Mouse (Mus musculus) naive thymus-derived CD4-positive, alpha-beta T cell, adult 2 months (primary cell): ENCODE measurements around the gene Ssbp2.

Experiments used
- DNase-seq: peaks from one replicate; pipeline ENCODE4 v3.0.0-alpha.2; 2011; ENCODE audit warnings: low read depth

Ssbp2 gene

GRCm38 (mm10) chr13:91461711-91462351, 1.7 kb downstream of the Ssbp2 start:
- DNase-seq = peak; percentile 60

DNA sequence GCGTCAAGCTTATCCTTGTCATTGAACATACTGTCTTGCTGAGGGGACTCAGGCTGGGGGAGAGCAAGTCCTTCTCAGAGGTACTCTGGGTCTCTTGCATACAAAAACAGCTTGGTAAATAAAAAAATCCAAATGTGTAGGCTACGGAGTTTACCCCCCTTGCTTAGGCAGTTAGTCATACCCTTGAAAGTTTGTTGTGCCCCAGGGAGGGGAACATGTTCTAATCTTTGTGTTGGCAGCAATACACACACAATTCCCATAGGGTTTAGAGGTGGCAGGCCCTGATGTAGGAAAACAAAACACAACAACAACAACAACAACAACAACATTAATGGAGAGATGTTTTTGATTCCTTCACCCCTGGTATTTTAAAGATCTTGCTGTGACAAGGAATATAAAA, 2.3 kb downstream of the Ssbp2 start:
- no peak for DNase-seq

DNA sequence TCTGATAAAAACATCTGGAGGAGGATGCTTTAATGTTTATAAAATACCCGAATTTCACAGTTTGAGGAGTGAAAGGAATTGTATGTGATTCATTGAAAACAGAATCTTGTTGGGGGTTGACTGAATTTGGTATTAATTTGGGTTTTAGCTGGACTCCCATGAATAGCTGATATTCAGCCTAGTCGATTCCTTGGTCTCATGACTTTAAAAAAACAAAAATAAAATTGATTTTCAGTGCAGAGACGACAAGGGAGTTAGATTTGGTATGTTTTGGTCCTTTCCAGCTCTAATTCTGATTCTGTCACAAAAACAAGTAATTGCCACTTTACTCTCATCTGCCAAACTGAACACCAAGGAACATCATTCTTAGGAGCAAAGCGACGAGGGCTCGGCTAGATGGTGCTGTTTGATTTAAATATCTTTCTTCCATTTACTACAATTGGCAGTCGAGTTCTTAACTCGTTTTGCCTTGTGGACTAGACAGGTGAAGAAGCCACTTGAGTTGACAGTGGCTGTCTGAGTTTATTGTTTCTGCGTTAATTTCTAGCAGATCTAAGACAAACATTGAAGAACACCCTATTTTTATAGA, 2.9 kb downstream of the Ssbp2 start:
- peak; percentile 73 for DNase-seq

- no peak for DNase-seq
Observed at GRCm38 (mm10) chr13:91465002-91465715, 5.1 kb downstream of the Ssbp2 start.

- DNase-seq = no peak
Observed at GRCm38 (mm10) chr13:91471566-91471965, 11.5 kb downstream of the Ssbp2 start.

DNA sequence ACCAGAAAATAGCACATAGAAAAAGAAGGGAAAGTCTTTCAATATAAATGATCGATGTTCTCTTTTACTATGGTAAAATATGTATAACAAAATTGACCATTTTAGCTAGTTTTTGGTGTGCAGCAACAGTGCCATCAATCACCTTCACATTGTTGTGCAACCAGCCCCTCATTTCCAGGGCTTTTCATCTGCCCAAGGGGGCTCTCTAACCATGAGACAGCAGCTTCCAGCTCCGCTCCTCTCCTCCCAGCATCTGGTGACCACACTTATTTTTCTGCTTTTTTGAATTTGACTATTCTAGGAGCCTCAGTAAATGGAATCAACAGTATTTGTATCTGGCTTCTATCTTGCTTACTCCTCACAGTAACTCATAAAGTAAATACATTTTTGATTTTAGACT, 11.9 kb downstream of the Ssbp2 start:
- no peak for DNase-seq

DNA sequence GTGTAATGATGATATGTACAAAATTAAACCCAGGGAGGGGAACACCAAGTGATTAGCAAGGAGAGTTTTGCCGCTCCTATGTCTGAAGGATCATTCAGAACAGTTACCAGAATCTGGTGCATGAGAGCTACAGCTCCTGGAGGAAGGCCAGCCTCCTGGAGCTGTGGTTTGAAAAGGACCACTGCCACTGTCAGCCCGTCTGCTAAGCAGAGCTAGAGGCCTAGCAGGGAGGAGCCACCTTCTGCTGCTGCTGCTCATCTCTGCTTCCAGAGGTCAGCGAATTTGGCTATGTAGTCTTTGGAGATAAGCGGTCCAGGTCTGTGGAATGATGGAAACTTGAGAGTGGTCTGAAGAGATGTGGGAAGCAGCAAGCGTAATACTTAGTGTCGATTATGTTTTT, 13.4 kb downstream of the Ssbp2 start:
- DNase-seq = no peak

DNA sequence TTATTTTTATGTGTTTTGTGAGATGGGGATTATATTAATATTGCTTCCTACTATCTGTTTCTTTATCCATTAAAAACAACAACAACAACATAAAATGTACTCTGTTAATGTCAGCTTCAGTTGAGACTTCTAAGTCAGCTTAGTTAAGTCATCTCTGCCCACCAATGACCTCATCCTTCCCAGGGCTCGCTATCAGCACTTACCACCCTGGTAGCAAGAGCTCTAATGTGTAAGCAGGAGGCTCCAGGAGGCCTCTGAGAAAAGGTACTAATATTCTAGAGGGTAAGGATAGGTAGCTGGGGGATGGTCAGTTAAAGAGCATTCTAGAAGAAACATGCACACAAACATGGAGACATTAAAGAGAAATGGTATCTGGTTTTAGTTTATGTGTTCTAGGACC, 13.9 kb downstream of the Ssbp2 start:
- DNase-seq = no peak

DNA sequence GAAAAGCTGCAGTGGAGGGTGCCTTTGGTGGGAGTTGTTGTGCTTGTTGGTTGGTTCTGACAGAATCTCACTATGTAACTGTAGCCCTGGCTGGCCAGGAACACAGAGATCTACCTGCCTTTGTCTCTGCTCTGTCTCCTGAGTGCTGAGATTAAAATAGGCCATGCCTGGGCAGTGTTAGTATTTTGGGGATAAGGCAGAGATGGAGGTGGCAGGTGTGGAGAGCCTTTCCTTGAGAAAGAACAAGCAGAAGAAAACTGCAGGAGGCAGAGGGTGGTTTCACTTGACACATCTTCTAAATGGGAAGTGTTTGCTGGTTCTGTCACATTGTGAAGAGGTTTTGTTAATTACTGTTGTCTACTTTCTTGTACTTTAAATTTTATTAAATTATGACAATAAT, 15.8 kb downstream of the Ssbp2 start:
- DNase-seq = no peak

- DNase-seq = no peak
Observed at GRCm38 (mm10) chr13:91476596-91477100, 16.6 kb downstream of the Ssbp2 start.

GRCm38 (mm10) chr13:91478011-91478410, 17.9 kb downstream of the Ssbp2 start:
- DNase-seq = no peak

DNA sequence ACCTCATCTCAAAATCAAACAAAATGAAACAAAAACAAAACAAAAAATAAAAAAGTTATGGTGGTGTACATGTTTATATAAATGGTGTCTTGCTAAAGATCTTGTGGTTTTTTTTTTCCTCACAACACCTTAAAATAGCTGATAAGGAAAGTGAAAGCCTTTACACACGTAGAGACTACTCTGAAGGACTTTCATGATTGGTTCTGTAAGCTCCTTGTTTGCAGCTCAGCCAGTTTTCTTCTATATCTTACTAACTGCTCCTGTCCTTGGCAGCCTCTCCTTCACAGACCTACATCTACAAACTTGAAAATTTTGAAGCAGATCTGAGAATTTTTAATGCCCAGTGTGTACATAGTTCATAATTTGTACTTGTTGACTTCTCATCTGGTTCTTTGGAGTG, 24.2 kb downstream of the Ssbp2 start:
- peak; percentile 84 for DNase-seq

GRCm38 (mm10) chr13:91492133-91492532, 32.0 kb downstream of the Ssbp2 start:
- no peak for DNase-seq

- DNase-seq = no peak
Observed at GRCm38 (mm10) chr13:91497055-91497454, 37.0 kb downstream of the Ssbp2 start.

GRCm38 (mm10) chr13:91501735-91502134, 41.7 kb downstream of the Ssbp2 start:
- no peak for DNase-seq

DNA sequence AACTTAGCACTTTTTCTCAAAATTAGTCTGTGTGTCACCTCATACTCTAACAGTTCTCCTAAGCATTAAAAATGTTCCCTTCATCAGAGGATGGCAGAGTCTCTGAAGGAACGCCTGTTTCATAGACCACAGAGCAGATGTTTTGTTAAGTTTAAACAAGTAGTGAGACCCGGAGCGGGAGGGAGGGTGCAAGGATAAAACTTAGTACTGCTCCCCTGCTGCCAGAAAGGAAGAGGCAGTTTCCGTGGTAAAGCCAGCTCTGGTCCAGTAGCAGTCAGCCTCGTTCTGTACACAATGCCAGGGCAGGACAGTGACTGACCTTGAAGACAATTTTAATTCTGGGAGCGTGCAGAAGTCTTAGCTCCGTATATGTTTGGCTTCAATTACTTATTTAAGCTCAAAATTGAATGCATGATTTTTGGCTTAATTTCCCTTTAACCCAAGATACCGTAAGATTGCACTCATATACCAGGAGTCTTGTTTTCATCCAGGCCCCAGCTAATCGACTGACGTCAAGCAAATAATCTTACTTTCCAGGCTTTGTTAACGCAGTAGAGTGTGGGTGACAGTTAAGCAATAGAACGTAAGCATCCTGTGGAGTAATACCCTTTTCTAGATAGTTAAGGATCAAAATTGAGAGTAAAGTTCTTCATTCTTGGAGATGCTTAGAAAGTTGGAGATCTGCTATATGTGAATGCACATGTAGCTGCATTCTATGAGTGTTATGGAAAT, 42.7 kb downstream of the Ssbp2 start:
- no peak for DNase-seq

- peak; percentile 33 for DNase-seq
Observed at GRCm38 (mm10) chr13:91508991-91509390, 48.9 kb downstream of the Ssbp2 start.

GRCm38 (mm10) chr13:91509467-91509866, 49.4 kb downstream of the Ssbp2 start:
- peak; percentile 50 for DNase-seq

- DNase-seq = no peak
Observed at GRCm38 (mm10) chr13:91514979-91515378, 54.9 kb downstream of the Ssbp2 start.

GRCm38 (mm10) chr13:91520073-91520750, 60.1 kb downstream of the Ssbp2 start:
- no peak for DNase-seq

DNA sequence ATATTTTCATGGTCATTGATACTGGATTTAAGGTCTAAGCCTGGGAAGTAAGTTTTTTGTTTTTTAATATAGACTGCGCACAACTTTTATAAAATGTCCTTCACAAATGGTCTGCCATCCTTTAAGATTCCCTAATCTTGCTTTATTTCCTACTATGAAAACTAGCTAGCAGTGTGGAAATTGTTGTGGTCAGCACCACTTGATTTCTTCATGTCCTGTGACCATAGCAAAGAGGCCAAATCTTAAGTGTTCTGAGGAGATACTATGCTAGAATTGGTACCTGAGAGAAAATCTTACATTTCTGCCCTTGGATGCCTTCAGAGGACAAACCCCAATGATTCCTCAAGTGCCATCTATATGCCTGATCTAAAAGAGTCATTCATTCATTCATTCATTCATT, 60.9 kb downstream of the Ssbp2 start:
- no peak for DNase-seq

DNA sequence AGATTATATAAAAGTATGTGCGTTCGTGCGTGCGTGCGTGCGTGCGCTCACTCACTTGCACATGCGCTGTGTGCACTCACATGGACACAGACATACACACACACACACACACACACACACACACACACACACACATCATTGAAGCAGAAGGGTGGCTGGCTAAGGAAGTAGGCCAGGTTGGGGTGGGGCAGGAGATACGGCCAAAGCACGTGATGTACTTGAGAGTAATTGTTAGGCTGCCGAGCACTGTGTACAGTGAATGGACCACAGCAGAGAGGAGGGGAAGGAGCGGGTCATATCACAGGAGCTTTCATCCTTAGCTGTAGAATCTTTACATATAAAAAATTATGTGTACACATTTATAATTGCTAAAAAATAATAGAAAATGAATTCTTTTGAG, 66.0 kb downstream of the Ssbp2 start:
- DNase-seq = no peak
